Mouse (Mus musculus) intestine, embryonic 16.5 days (tissue): ENCODE data around the gene Aaas. TPM values are rescaled to one million over a fixed set of nuclear protein-coding genes. Genes with fewer than 3 reads are reported as not detected.
A peak's percentile ranks its signal among the peaks of the same experiment; 100 is the strongest.

Source experiments
- ATAC-seq: fragments of 200-750 bp; cut with Nextera tagmentation; 2 replicates; pipeline ENCODE4 v1.8.0; 2017; ENCODE audit warnings: moderate TSS enrichment, moderate library complexity
- H3K27ac ChIP-seq: fragments of 300-500 bp; sonication (generic); 2 replicates; pipeline ENCODE4 v1.5.1; 2014; ENCODE audit warnings: mild to moderate bottlenecking, low read length
- H3K27me3 ChIP-seq: fragments of 300-500 bp; sonication (generic); replicated peaks from 2 replicates; pipeline ENCODE4 v1.6.1; 2014; ENCODE audit warnings: low read length, control low read depth, mixed read lengths; ENCODE audit not compliant: control insufficient read depth, insufficient read depth
- H3K36me3 ChIP-seq: fragments of 300-500 bp; sonication (generic); 2 replicates; pipeline ENCODE4 v1.6.1; 2014; ENCODE audit warnings: low read length, control low read depth; ENCODE audit not compliant: control insufficient read depth, insufficient read depth
- H3K4me1 ChIP-seq: fragments of 300-500 bp; sonication (generic); 2 replicates; pipeline ENCODE4 v1.6.1; 2014; ENCODE audit warnings: low read length, control low read depth, mixed read lengths; ENCODE audit not compliant: control insufficient read depth, insufficient read depth
- H3K4me2 ChIP-seq: fragments of 300-500 bp; sonication (generic); 2 replicates; pipeline ENCODE4 v1.6.1; 2014; ENCODE audit warnings: low read depth, low read length, control low read depth
- H3K4me3 ChIP-seq: fragments of 300-500 bp; sonication (generic); 2 replicates; pipeline ENCODE4 v1.5.1; 2014; ENCODE audit warnings: mild to moderate bottlenecking, low read length
- H3K9ac ChIP-seq: fragments of 300-500 bp; sonication (generic); 2 replicates; pipeline ENCODE4 v1.6.1; 2014; ENCODE audit warnings: low read depth, low read length
- H3K9me3 ChIP-seq: fragments of 300-500 bp; sonication (generic); 2 replicates; pipeline ENCODE4 v1.6.1; 2016; ENCODE audit warnings: low read length, control low read depth; ENCODE audit not compliant: control insufficient read depth
- WGBS: fragments of 180-500 bp; shearing (Covaris S2); extraction: QIAGEN DNeasy Blood & Tissue Kit; methylation state at CpG from one replicate; pipeline ENCODE4 v1.1.7; 2014; 5-methylcytosine and 5-hydroxymethylcytosine counted together
- polyA plus RNA-seq: library from polyadenylated mRNA; unstranded; fragments of >200 nt; fragmentation: Nextera tagmentation; extraction: Ambion mirVana; gene quantifications from 2 replicates; pipeline ENCODE4 v1.2.1, GENCODE M21; 2015

Aaas gene
- polyA plus RNA-seq, 1 experiment from 2014 or later = 59.1 TPM

DNA sequence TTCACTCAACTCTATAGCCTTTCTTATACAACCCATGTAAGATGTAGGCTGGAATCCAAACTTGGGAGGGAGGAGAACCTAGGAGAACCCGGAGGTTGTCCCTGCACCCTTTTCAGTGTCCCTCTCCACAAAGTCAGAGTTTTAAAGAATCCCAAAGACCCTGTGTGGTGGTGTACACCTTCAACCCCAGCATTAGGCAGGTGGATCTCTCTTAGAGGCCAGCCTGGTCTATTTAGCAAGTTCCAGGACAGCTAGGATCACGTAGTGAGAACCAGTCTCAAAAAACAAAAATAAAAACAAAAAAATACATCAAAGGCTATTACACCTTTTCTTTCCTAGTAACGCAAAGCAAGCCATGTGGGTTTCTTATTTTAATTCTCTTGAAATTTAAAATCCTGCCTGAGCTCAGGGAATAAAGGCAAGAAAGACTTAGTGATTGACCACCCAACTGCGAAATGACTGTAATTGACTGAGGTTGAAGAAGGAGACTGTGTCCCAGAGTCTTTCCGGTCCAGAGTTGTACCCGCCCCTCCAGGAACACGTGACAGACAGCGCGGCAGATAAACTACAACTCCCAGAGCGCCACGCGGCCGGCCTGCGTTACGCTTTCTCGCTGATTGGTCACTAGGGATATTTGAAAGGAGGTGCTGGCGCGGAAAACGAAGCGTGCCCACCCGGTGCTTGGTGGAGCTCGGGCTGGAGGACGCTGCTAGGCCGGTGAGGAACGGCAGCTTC is 54.8 kb downstream of the Aaas start, which contains the start of gene Espl1:
TSS of gene Espl1 (plus strand) at position 634 of the 735 bp plus-strand sequence.
- peak within 1 kb of the TSS; percentile 86 for H3K4me2 ChIP-seq
- H3K9me3 ChIP-seq = no peaks in the 10 kb centered on the region
- no peaks in the 10 kb centered on the region for H3K27me3 ChIP-seq
- peak within 1 kb of the TSS; percentile 77 for H3K4me3 ChIP-seq
- WGBS = 6% methylated on average over 25 of the region's 25 CpGs
- no peak within 1 kb of the TSS for H3K27ac ChIP-seq
- H3K9ac ChIP-seq = peak within 1 kb of the TSS; percentile 77
- peaks cover 9% of the 10 kb centered on the region; the same call in 1 of the 2 replicates for H3K4me1 ChIP-seq
- H3K36me3 ChIP-seq = 0 out of 2 replicates have a peak, but pooled peaks cover 12% of the 10 kb centered on the region
- peak; percentile 98 for ATAC-seq

Other genes with a start within 250 kb of the Aaas start
- gene Spryd3, start 214.5 kb downstream of the Aaas start, polyA plus RNA-seq = 27.5 and 28.0 TPM in 2 replicates
- 11.8 and 11.9 TPM in 2 replicates for gene Igfbp6, start 206.4 kb downstream of the Aaas start, polyA plus RNA-seq
- gene Soat2, start 200.2 kb downstream of the Aaas start, polyA plus RNA-seq = 25.0 and 31.2 TPM in 2 replicates
- gene Zfp740, start 147.5 kb downstream of the Aaas start, polyA plus RNA-seq = 33.6 and 35.3 TPM in 2 replicates
- 33.2 and 38.4 TPM in 2 replicates for gene Csad, start 146.0 kb downstream of the Aaas start, polyA plus RNA-seq
- 9.5 and 10.3 TPM in 2 replicates for gene Itgb7, start 118.8 kb downstream of the Aaas start, polyA plus RNA-seq
- gene Rarg, start 93.3 kb downstream of the Aaas start, polyA plus RNA-seq = 13.6 and 14.7 TPM in 2 replicates
- gene Gm9918, start 80.2 kb downstream of the Aaas start, polyA plus RNA-seq = 0.13 TPM in 1 of 2 replicates, not detected in the other
- 74.2 and 77.6 TPM in 2 replicates for gene Mfsd5, start 71.3 kb downstream of the Aaas start, polyA plus RNA-seq
- 18.0 and 21.1 TPM in 2 replicates for gene Espl1, start 54.5 kb downstream of the Aaas start, polyA plus RNA-seq
- gene Pfdn5, start 24.7 kb downstream of the Aaas start, polyA plus RNA-seq = 280 and 283 TPM in 2 replicates
- gene Myg1, start 19.1 kb downstream of the Aaas start, polyA plus RNA-seq = 75.3 and 80.9 TPM in 2 replicates
- gene Sp7, start 16.4 kb upstream of the Aaas start, polyA plus RNA-seq = 0.50 and 0.60 TPM in 2 replicates
- gene Sp1, start 55.4 kb upstream of the Aaas start, polyA plus RNA-seq = 6.8 and 7.2 TPM in 2 replicates
- 0.75 and 0.88 TPM in 2 replicates for gene Amhr2, start 94.6 kb upstream of the Aaas start, polyA plus RNA-seq
- 173 and 182 TPM in 2 replicates for gene Prr13, start 108.3 kb upstream of the Aaas start, polyA plus RNA-seq
- gene Pcbp2, start 119.8 kb upstream of the Aaas start, polyA plus RNA-seq = 138 and 152 TPM in 2 replicates
- gene Gm10337, start 153.0 kb upstream of the Aaas start, polyA plus RNA-seq = 5.5 TPM in 1 of 2 replicates, not detected in the other
- gene Map3k12, start 166.3 kb upstream of the Aaas start, polyA plus RNA-seq = 9.2 TPM in 2 replicates
- gene Tarbp2, start 167.4 kb upstream of the Aaas start, polyA plus RNA-seq = 91.3 and 105 TPM in 2 replicates
- gene Npff, start 174.2 kb upstream of the Aaas start, polyA plus RNA-seq = 1.8 and 1.9 TPM in 2 replicates